Mouse (Mus musculus): Measurements from ENCODE around the gene Gpr45.
"Not testable (repeated sequence)": the region's sequence is repeated elsewhere in the genome, so short reads cannot be mapped to it uniquely, and the experiment has no call there.

The Gpr45 gene

DNA sequence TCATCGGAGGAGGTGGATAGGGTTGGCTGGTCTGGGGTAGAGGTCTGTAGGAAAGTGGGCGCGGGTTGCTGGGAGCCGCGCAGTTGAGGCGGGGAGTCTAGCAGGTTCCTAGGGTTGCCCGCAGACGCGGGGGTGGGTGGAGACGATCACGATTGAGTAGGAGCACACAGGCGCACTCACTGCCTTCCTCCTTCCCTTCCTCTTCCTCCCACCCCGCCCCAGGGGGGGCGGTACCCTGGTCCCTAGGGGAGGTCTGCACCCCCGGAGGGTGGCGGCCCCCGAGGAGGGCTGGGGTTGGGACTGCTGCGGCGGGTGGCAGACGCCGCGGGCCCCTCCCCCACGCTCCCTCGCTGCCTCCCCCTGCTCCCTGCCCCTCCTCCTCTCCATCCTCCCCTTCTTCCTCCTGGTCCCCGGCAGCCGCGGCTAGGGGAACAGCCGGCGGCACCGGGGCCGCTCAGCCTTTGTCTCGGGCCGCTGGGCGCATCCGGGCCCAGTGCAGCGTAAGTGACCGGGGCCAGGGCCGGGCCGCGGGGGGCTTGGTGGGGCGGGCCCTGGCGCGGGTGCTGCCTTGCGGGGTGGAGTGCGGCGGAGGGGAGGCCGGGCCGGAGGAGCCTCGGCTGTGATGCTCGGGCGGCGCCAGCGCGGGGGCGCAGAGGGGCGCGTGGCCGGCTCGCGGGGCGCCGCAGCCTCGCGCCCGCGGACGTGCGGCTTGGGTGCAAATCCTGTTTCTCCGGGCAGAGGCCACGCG lies at the start of gene Gpr45:
TSS of gene Gpr45 (plus strand) at position 139 of the 748 bp plus-strand sequence.
- peak; percentile 29 to 57 for DNase-seq (ENCODE audit: low spot score in 2 of 2)

DNA sequence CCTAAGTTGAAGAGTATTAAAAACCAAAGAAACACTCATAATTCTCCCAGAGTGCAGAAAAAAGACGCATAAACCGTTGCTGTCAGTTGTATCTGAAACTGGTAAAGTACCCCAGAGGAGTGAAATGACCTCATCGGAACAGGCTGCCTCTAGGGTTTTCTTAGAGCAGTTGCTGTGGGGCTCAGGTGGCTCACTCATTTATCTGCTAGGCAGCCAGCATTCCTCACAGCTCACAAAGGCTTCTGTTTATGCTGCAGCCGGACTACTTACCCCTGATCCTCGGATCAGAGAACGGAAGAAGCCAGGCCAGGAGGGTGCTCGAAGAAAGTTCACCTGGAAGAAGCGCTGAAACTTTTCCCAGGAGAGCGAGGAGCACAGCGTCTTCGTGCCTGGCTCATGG lies 47.5 kb upstream of the Gpr45 start:
- no peak for DNase-seq (ENCODE audit: low spot score in 2 of 2)

DNA sequence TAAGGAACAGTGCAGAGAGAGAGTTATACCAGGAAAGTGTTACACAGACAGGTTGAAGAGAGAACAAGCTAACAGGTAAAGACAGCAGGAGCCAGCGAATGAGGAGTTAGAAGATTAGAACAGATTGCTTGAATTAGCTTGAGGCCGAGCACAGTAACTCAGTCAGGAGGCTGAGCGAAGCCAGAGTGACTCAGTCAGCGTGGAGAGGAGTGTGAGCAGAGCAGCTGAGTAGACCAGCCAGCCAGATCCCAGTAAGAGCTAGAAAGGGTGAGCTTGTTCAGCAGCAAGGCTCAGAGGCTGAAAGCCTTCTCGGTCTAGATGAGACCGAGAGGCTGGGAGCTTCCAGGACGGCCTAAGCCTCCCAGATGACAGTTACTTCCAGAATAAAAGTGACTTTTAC lies 46.0 kb upstream of the Gpr45 start:
- DNase-seq (ENCODE audit: low spot score in 2 of 2), result no peak

DNA sequence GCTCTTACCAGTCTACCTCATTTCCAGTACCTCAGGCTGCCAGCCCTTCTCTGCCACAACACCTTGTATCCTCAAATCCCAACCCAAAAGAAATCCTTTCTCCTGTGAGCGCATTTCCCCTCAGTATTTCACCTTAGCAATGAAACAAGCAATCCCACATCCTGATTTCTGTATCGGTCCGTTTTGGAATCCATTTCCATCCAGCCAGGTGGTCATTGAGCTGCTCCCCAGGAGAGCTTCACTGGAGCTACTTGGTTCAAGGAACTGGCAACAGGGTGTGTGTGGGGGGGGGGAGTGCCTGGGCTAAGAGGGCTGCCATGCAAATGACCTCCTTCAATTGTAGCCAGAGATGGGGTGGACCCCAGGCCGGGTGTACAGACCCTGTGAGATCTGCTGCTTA lies 45.5 kb upstream of the Gpr45 start:
- DNase-seq (ENCODE audit: low spot score in 2 of 2), result no peak

DNA sequence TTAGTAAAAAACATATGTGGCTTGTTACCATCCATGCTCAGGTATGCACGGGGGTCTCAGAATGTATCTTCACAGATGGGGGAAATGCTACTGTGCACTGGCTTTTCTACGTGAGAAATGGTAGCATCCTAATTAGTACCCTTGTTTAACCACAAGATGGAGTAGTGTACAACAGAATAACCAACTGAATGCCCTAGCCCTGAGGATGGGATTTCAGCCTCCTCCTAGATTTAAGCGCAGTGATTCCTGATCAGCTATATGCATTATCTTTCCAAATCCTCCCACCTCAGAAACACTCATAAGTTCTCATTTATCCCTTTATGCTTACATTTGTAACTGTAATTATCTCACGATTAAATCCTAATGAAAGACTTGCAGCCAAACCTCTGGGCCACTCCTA lies 37.6 kb upstream of the Gpr45 start:
- no peak for DNase-seq (ENCODE audit: low spot score in 2 of 2)

DNA sequence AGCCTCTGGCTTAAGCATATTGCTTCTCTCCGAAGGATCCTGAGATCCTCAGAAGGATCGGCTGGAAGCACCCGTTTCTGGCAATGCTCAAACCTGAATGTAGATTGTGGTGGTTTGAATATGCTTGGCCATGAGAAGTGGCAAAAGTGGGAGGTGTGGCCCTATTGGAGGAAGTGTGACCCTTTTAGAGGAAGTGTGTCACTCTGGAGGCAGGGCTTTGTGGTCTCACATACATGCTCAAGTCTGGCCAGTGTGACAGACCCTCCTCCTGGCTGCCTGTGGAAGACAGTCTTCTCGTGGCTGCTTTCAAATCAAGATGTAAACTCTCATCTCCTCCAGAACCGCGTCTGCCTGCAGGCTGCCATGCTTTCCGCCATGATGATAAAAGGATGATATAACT lies 36.0 kb upstream of the Gpr45 start:
- no peak for DNase-seq (ENCODE audit: low spot score in 2 of 2)

DNA sequence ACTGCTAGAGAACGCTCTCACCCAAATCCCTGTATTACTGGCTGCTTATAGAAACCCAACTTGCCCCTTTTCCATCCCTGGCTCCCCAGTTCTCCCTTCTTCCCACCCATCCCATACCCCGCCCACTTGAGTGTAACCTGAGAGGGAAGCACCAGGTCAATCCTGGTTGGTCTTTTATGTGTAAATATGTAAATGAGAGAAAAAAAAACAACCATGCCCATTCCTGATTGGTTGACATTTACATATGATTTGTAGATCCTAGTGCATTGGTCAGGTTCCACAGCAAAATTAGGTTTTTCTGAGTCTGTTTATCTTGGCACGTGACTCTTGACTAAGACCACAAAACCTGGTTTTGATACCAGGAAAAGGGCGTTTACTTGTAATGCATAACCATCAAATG lies 34.8 kb upstream of the Gpr45 start:
- DNase-seq (ENCODE audit: low spot score in 2 of 2), result no peak

DNA sequence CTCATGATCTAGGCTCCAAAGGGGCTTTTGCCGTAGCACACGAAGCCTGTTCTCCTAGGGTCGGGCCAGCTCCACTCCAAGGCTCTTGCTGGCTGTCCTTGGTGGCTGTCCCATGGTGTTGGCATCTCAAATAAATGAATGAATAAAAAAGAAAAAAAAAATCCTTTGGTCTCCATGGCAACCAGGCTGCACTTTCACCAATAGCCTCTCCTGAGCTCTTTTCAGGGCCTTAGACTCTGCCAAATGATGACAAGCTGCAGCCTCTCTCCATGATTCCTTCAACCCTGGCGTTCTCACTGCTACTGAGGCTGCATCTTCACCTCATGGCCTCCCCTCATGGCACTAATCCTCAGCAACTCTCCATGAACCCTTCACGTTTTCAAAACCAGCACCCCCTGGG lies 28.7 kb upstream of the Gpr45 start:
- no peak for DNase-seq (ENCODE audit: low spot score in 2 of 2)

DNA sequence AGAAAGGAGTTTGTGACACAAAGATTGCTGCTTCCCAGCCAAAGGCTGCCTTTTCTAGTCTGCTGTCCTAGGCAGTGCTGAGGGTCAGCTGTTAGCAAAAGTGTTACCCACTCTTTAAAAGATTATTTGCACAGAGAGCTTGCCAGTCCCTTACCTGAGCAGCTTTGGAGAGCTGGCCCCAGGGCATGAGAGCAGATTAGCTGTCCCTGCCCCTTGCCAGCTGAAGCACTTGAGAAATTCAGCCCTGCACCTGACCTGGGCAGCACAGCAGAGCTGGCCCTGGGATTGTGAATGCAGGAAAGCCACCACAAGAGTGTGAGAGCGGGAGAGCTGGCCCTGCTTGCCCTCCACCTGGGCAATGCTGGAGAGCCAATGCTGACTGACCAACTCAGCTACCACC lies 19.1 kb upstream of the Gpr45 start:
- no peak for DNase-seq (ENCODE audit: low spot score in 2 of 2)

DNA sequence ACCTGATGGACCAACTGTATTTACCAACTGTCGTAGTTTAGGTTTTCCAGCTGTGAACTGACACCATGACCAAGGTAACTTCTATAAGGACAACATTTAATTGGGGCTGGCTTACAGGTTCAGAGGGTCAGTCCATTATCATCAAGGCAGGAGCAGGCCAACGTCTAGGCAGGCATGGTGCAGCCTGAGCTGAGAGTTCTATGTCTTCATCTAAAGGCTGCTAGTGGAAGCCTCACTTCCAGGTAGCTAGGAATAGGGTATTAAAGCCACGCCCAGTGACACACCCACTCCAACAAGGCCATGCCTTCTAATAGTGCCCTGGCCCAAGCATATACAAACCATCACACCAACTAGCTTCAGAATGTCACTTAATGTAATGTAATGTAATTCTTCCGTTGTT lies 4.2 kb upstream of the Gpr45 start:
- DNase-seq (ENCODE audit: low spot score in 2 of 2), result no peak

DNA sequence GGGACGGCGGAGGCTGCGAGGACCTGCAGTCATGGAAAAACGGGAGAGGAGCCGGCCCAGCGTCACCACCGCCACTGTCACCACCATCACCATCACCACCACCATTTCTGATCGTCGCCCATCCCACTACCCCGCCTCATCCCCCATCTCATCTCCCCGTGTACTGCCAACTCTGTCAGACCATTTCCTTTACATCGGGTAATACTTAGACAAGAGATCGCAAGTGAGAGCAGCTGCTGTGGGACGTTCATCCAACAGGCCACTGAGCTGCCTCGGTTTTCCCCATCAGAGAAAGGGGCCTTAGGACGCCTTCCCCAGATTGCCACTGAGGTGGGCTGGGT lies 780 bp downstream of the Gpr45 start:
- no peak for DNase-seq (ENCODE audit: low spot score in 2 of 2)

DNA sequence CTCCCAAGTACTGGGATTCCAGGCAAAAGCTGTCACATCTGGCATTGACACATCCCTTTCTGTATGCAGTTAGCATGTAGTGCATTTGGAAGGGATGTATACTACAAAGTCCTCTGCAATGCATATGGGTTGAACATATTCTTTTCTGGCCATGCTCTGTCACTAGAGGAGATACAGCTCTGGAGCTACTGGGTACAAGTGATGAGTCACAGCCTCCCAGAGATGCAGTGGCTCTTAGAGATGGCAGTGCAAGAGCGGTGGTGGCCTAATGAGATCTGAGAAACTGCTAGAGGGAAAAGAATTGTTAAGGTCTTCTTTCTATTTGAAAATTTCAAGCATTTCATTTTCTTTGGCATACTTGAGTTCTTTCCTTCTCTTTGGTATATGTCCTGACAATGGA lies 4.2 kb downstream of the Gpr45 start:
- no peak for DNase-seq (ENCODE audit: low spot score in 2 of 2)

DNA sequence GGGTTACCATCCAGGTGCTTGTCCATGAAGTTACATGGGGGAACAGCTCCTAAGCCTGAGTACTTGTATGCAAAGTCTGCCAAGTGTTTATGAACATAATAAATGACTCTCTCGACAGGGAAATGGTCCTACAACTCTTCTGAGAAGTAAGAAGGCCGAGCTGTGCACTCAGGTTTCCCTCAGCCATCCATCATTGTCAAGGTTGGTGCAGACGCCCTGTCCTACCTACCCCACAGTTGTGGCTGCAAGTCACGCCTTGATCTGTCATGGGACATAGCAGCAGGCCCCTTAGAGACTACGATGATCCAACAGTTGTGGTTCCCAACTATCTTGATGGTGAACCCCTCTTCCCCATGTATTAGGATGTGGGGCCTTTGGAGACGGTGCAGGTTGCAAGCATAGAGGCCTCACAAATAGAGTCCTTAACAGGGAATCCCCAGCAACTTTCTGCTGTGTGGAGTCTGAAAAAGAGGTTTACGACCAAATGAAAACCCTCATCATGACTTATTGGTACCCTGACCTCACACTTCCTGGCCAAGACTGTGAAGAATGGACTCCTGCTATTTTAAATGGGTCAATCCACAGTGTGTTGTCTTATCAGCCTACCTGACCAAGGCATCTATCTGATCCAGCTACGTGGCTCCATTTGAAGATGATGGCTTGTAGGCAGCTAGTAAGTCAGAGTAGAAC lies 30.6 kb downstream of the Gpr45 start:
- DNase-seq (ENCODE audit: low spot score in 2 of 2), result no peak

DNA sequence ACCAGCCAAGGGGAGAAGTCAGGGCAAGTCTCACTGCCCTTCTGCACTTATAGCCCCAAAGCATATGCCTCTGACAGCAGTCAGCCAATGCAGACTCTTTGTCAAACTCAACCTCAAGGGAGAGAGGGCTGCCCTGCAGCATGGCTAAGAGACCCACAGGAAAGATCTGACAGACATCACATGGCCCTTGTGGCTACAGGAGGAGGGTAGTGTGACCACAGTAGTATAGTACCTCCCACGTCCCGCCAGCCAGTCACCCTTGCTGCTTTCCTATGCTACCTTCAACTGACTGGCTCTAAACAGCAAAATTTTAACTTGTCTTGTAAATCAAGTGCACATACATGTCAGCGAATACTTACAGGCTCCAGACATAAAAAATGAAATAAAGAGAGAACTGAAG lies 31.4 kb downstream of the Gpr45 start:
- no peak for DNase-seq (ENCODE audit: low spot score in 2 of 2)

DNA sequence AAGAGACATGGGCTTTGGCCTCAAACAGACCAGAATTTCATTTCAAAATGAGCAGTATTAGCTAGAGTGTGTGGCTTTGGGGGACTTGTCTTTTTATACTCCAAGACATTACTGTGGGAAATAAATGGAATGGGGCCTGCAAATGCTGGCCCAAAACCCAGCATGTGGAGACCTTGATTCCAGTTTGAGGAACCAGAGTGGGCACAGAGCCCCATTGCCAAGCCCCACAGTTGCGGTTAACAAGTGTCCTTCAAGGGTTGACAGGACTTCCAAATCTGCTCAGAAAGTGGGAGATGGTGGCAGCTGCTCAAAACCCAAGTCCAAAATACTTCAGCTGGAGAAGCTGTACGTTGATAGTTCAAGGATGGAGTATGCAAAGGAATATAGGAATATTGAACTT lies 36.3 kb downstream of the Gpr45 start:
- no peak for DNase-seq (ENCODE audit: low spot score in 2 of 2)

DNA sequence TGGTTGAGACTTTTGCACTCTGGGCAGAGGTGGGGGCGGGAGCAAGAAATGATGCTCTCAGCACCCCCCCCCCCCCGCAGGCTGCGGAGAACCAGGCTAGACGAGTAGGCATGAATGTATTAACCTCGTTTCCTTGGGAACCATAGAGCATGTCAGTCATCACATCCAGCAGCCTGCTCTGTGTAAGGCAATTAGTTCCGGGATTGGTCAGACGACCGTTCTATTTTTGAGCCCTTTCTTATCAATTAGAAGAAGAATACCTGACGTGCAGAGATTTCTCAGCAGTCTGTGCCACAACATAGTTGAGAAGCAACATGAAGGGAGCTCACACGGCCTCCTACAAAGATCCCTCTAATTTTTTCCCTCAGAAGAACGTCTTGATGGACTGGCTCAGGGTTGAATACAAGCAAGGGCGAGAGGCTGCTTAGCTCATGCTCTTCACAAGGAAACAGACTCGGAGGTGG lies 53.4 kb downstream of the Gpr45 start:
- DNase-seq (ENCODE audit: low spot score in 2 of 2), result peak in 1 of 2 experiments; percentile 3

DNA sequence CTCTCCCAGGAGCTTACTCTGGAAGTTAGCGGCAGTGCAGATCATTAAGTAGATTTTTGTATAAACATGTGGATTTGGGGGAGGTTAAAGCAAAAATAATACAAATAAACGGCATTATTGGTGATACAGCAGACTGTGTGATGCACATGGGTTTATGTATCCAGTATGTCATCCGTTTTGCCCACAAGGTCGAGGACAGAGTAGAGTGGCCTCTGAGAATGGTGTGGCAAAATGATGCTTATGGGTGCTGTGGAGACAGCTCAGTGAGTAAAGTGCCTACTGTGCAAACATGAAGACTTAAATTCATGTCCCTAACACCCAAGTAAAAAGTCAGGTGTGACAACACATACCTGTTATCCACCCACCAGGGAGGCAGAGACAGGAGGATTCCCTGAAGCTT lies 53.9 kb downstream of the Gpr45 start:
- DNase-seq (ENCODE audit: low spot score in 2 of 2), result no peak

DNA sequence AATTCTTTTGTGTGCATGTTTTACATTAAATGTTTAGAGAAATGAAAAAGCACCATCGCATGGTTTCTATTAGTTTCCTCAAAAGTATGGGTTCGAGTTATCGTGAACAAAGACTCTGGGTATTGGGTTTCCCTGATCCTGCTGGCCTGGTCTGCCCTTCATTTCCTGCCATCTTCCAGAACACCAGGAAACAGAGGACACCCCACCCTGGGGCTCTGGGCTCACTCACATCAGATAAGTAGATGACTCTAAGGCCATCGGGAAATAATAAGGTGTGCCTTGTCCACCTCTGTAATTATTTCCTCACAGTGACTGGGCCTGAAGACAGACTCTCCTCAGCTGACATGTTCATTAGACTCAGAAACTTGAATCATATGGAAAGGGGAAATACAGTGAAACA lies 57.8 kb downstream of the Gpr45 start:
- no peak for DNase-seq (ENCODE audit: low spot score in 2 of 2)

DNA sequence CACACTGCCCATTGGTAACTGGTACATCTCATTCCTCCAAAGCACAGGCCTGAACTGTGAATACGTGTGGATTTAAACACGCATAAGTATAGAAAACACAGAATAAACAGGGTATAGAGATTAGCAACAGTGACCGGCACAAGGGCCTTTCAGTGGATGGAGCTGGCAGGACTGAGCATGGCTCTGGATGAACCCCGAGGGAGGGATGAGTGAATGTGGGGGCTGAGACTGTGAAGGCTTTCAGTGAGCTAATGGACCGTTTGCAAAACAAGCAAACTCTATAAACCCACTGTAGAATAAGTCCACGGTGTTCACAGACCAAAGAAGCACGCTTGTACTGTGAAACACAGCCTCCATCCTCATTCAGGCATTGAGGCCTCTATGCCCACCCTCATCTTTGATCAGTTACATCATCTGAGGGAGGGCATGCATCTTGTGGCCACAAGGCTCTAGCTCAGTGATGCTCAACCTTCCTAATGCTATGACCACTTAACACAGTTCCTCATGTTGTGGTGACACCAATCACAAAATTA lies 62.5 kb downstream of the Gpr45 start:
- DNase-seq (ENCODE audit: low spot score in 2 of 2), result not testable (repeated sequence)

DNA sequence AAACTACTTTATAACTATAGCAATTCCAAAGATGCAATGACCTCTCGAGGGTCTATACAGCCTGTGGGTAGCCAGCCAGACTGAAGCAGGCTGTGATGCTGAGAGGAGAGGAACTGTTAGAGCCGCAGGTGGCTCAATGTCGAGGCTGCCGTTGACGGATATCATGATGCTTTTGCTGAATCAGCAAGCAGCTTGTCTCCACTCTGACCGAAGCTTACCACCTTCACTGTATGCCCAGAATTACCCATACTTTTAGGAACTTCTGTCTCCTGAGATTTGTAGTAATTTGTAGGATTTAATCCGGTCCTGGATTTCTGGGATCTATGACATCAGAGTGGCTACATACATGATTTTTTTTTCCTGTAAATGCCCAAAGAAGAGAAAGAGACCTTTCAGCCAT lies 83.3 kb downstream of the Gpr45 start:
- DNase-seq (ENCODE audit: low spot score in 2 of 2), result no peak

DNA sequence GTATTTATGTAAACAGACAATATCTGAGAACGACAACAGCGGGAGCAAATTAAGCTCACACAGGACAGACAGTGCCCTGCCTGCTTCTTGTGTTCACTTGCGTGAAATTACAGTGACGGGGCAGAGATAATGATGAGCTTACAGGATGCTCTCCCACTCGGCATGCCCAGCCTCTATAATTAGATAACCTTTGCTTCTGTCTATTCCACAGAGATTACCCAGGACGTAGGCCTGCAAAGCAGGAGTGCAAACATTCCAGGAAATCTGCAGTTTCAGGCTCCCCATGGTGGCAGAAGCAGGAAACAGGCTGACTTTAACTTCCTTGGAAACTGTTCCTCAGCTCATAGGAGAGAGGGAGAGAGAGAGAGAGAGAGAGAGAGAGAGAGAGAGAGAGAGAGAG lies 89.6 kb downstream of the Gpr45 start:
- no peak for DNase-seq (ENCODE audit: low spot score in 2 of 2)

DNA sequence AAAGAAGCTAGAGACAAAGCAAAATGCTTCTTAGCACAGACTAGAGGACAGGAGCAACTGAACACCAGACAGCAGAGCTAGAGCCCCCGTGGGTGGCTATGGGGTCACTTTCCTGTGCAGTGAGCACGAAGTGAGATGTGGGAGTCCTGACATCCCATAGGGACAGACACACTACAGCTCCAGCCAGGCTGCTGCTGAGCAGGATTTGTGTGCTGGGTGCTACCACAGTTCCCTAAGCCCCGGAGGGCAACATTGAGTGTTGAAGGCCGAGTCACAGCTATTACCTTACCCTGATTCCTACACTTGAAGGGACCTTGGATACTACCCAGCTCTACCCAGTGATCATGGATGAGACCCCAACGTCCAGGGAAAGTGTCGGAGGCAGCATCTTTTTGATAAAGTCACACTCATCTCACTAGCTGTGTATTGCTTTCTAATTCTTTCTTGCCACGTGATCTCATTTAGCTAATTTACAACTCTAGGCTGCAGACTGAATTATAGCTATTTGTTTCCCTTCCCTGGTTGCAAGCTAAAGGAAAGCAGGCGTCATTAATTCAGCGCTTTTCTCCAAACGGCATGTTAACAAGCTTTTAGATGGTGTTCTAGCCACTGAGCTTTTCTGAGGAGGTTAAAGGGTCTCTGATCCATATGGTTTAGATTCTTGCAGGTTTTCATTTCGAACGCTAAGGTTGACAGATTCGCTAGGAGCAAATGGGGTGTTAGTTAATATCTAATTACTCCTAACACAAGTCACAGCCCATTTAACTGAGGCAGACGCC lies 92.7 kb downstream of the Gpr45 start:
- no peak for DNase-seq (ENCODE audit: low spot score in 2 of 2)

DNA sequence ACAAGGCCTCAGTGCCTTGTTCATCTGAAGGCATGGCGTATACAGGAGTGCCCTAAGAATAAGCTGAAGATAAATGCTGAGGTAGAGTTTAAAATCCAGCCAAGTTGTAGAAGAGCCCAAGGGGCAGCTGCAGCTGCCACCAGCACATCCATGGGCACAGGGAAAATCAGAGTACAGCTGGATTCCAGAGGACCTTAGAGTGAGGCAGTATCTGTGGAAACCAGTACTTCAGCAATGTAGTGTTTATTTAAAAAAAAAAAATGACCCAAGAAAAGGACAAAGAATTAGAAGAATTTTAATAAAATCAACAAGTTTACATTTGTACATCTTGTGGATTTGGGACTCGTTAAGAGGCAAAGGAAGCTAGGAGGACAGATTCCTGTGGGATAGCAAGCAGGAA lies 94.3 kb downstream of the Gpr45 start:
- DNase-seq (ENCODE audit: low spot score in 2 of 2), result no peak
